29 mouse cellular contexts compared by ENCODE assay signal in the genomic region with DNA sequence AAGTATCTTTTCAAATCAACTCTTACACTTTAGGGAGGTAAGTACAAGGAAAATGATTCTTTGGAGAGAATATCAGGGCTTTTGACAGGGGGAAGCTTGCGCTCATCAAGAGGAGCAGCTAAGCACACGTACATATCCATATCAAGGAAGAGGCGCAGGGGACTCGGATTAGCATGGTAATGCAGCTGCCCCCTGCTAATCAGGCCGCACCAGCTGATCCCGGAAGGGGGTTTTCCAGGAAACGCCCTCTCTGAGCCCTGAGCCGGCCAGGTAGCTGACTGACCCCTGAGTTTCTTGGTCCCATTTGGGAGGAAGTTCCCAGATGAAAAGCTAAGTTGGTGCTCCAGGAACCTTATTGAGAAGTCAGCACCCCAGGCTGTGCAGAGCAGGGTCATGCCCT.
DNase-seq lines count a peak whose midpoint lies in the region; ATAC-seq lines count a peak whose summit lies in the region.
"Had no signal": no experiment of that assay in that cellular context is flagged by ENCODE, and none has a peak within 500 bp of the region (broad histone marks: within the 10 kb centered on the region; RNA-seq: fewer than 3 reads in every experiment).

No protein-coding gene starts in this region.

- 0 out of 2 replicates have a peak, but pooled peaks cover 2% of the 10 kb centered on the region for H3K27me3 ChIP-seq in neural tube, embryonic 15.5 days (replicated peaks)
- no peaks in the 10 kb centered on the region; the same call in 1 of the 2 replicates for H3K27me3 ChIP-seq in midbrain, embryonic 14.5 days (ENCODE audit: control insufficient read depth, insufficient read depth, low read length)
- H3K27me3 ChIP-seq in forebrain, embryonic 10.5 days (ENCODE audit: poor library complexity, severe bottlenecking) = peaks cover 80% of the 10 kb centered on the region
- H3K27me3 ChIP-seq: limb, embryonic 15.5 days; liver, embryonic 13.5 days had no signal

- no peak overlapping the region for H3K9ac ChIP-seq in neural tube, embryonic 15.5 days (replicated peaks)
- H3K9ac ChIP-seq in midbrain, embryonic 14.5 days (replicated peaks; ENCODE audit: low read length) = no peak overlapping the region
- H3K9ac ChIP-seq: forebrain, embryonic 12.5 days; hindbrain, embryonic 13.5 days; limb, embryonic 15.5 days; liver, embryonic 13.5 days; neural tube, embryonic 12.5 days had no signal

- DNase-seq in neural tube, embryonic 10.5 days (ENCODE audit: extremely low spot score, low spot score) = peak; percentile 26
- DNase-seq in ZHBTc4 (ENCODE audit: low read depth, low spot score) = peak; percentile 71
- DNase-seq in midbrain, embryonic 14.5 days = peak; percentile 45
- no peak for DNase-seq in forebrain, embryonic 10.5 days (ENCODE audit: extremely low spot score, low spot score)
- DNase-seq in adrenal gland, postnatal 14 days = no peak
- no peak for DNase-seq in heart, adult 11 months
- DNase-seq: adrenal gland, postnatal 36 days; cerebellum, adult 2 months; cerebellum, postnatal 14 days; gastrocnemius, postnatal 25 days; heart, adult 18-20 months; heart, postnatal 36 days; kidney, postnatal 14 days; left cerebral cortex, postnatal 4 days; liver, embryonic 13.5 days; lung, adult 18-20 months; thymus, adult 2 months; thymus, postnatal 36 days had no signal

- WGBS in neural tube, embryonic 15.5 days = 30% methylated on average over 8 of the region's 8 CpGs
- 5% methylated on average over 8 of the region's 8 CpGs for WGBS in midbrain, embryonic 14.5 days
- WGBS in forebrain, embryonic 10.5 days = 15% methylated on average over 8 of the region's 8 CpGs

- H3K4me3 ChIP-seq in neural tube, embryonic 15.5 days (replicated peaks) = no peak overlapping the region
- H3K4me3 ChIP-seq in midbrain, embryonic 14.5 days (replicated peaks; ENCODE audit: low read depth, low read length) = no peak overlapping the region
- no peak overlapping the region for H3K4me3 ChIP-seq in forebrain, embryonic 10.5 days
- H3K4me3 ChIP-seq: erythroblast, embryonic 14.5 days; forebrain, embryonic 12.5 days; hindbrain, embryonic 13.5 days; limb, embryonic 15.5 days; liver, embryonic 13.5 days; neural tube, embryonic 12.5 days had no signal

- H3K4me1 ChIP-seq in neural tube, embryonic 15.5 days = peaks cover 30% of the 10 kb centered on the region
- H3K4me1 ChIP-seq in midbrain, embryonic 14.5 days (ENCODE audit: control insufficient read depth, insufficient read depth, low read length) = peaks cover 23% of the 10 kb centered on the region
- H3K4me1 ChIP-seq in forebrain, embryonic 10.5 days = peaks cover 27% of the 10 kb centered on the region
- H3K4me1 ChIP-seq: liver, embryonic 13.5 days had no signal

- no peaks in the 10 kb centered on the region for H3K36me3 ChIP-seq in neural tube, embryonic 15.5 days
- no peaks in the 10 kb centered on the region for H3K36me3 ChIP-seq in midbrain, embryonic 14.5 days (ENCODE audit: control insufficient read depth, insufficient read depth, low read length)
- 0 out of 2 replicates have a peak, but pooled peaks cover 4% of the 10 kb centered on the region for H3K36me3 ChIP-seq in forebrain, embryonic 10.5 days (replicated peaks)
- H3K36me3 ChIP-seq: forebrain, embryonic 12.5 days; G1E; liver, embryonic 13.5 days; neural tube, embryonic 12.5 days had no signal

- no peaks in the 10 kb centered on the region for H3K9me3 ChIP-seq in neural tube, embryonic 15.5 days (replicated peaks)
- no peaks in the 10 kb centered on the region for H3K9me3 ChIP-seq in midbrain, embryonic 14.5 days (ENCODE audit: control insufficient read depth, low read length)
- H3K9me3 ChIP-seq in forebrain, embryonic 10.5 days = no peaks in the 10 kb centered on the region; the same call in none of the 2 replicates
- H3K9me3 ChIP-seq: forebrain, embryonic 12.5 days; hindbrain, embryonic 13.5 days; limb, embryonic 15.5 days; liver, embryonic 13.5 days; neural tube, embryonic 12.5 days had no signal

- H3K27ac ChIP-seq in neural tube, embryonic 15.5 days (replicated peaks) = no peak overlapping the region
- no peak overlapping the region for H3K27ac ChIP-seq in midbrain, embryonic 14.5 days (replicated peaks; ENCODE audit: low read depth, low read length)
- H3K27ac ChIP-seq in forebrain, embryonic 10.5 days = no peak overlapping the region
- H3K27ac ChIP-seq: forebrain, embryonic 12.5 days; hindbrain, embryonic 13.5 days; limb, embryonic 15.5 days; liver, embryonic 13.5 days; macrophage; neural tube, embryonic 12.5 days had no signal

- no peak overlapping the region for H3K4me2 ChIP-seq in neural tube, embryonic 15.5 days
- no peak overlapping the region for H3K4me2 ChIP-seq in midbrain, embryonic 14.5 days (ENCODE audit: low read length)
- H3K4me2 ChIP-seq: forebrain, embryonic 12.5 days; heart, embryonic 11.5 days; hindbrain, embryonic 13.5 days; limb, embryonic 15.5 days; liver, embryonic 13.5 days; neural tube, embryonic 12.5 days had no signal

- no peak for ATAC-seq in neural tube, embryonic 15.5 days (ENCODE audit: low FRiP score)
- no peak for ATAC-seq in midbrain, embryonic 14.5 days (ENCODE audit: low FRiP score, low TSS enrichment)
- ATAC-seq: intestine, postnatal 0 days; lung, postnatal 0 days had no signal

Comparison
In these comparisons a context has a peak if more than half of its experiments do, and no peak if none do; other contexts are left out.
1. DNase-seq: peak in neural tube, embryonic 10.5 days (single experiment), ZHBTc4 (single experiment) and midbrain, embryonic 14.5 days (single experiment); none in forebrain, embryonic 10.5 days (single experiment), adrenal gland, postnatal 14 days (single experiment) and heart, adult 11 months (single experiment).